Mouse (Mus musculus) ovary, postnatal 36 days (tissue): ENCODE measurements around the gene Med13l.

Source experiments
- DNase-seq: peaks from one replicate; pipeline ENCODE4 v3.0.0; 2022; ENCODE audit warnings: low spot score, mixed read lengths

The Med13l gene

GRCm38 (mm10) chr5:118693996-118694395 lies 133.5 kb downstream of the Med13l start:
- DNase-seq = no peak

- DNase-seq = no peak
Measured at GRCm38 (mm10) chr5:118697073-118697472, 136.6 kb downstream of the Med13l start.

- DNase-seq = no peak
Measured at GRCm38 (mm10) chr5:118700978-118701377, 140.5 kb downstream of the Med13l start.

GRCm38 (mm10) chr5:118702674-118703073 lies 142.2 kb downstream of the Med13l start:
- no peak for DNase-seq

- no peak for DNase-seq
Measured at GRCm38 (mm10) chr5:118704148-118704547, 143.7 kb downstream of the Med13l start.

GRCm38 (mm10) chr5:118704960-118705359 lies 144.5 kb downstream of the Med13l start:
- no peak for DNase-seq

GRCm38 (mm10) chr5:118706009-118706408 lies 145.5 kb downstream of the Med13l start:
- DNase-seq = no peak

- no peak for DNase-seq
Measured at GRCm38 (mm10) chr5:118706414-118706813, 145.9 kb downstream of the Med13l start.

- no peak for DNase-seq
Measured at GRCm38 (mm10) chr5:118707501-118707900, 147.0 kb downstream of the Med13l start.

- peak; percentile 63 for DNase-seq
Measured at GRCm38 (mm10) chr5:118708215-118708949, 147.9 kb downstream of the Med13l start.

- DNase-seq = no peak
Measured at GRCm38 (mm10) chr5:118709847-118710251, 149.4 kb downstream of the Med13l start.

- DNase-seq = no peak
Measured at GRCm38 (mm10) chr5:118715518-118715917, 155.0 kb downstream of the Med13l start.

GRCm38 (mm10) chr5:118716295-118717271 lies 156.1 kb downstream of the Med13l start:
- no peak for DNase-seq

GRCm38 (mm10) chr5:118717456-118717855 lies 157.0 kb downstream of the Med13l start:
- DNase-seq = no peak

- DNase-seq = no peak
Measured at GRCm38 (mm10) chr5:118718070-118718469, 157.6 kb downstream of the Med13l start.

GRCm38 (mm10) chr5:118721416-118721815 lies 160.9 kb downstream of the Med13l start:
- no peak for DNase-seq

- no peak for DNase-seq
Measured at GRCm38 (mm10) chr5:118721848-118722247, 161.4 kb downstream of the Med13l start.

- DNase-seq = no peak
Measured at GRCm38 (mm10) chr5:118722456-118722855, 162.0 kb downstream of the Med13l start.

GRCm38 (mm10) chr5:118725425-118725824 lies 164.9 kb downstream of the Med13l start:
- no peak for DNase-seq

GRCm38 (mm10) chr5:118725886-118726505 lies 165.5 kb downstream of the Med13l start:
- no peak for DNase-seq

- DNase-seq = no peak
Measured at GRCm38 (mm10) chr5:118727336-118727735, 166.9 kb downstream of the Med13l start.

GRCm38 (mm10) chr5:118732221-118732620 lies 171.7 kb downstream of the Med13l start:
- DNase-seq = no peak
